Mouse (Mus musculus) testis, adult 2 months (tissue): ENCODE results near the gene Arglu1.

Experiments
- CTCF ChIP-seq: fragments of 200-500 bp; IDR thresholded peaks from 2 replicates; pipeline ENCODE4 v1.5.1; 2012; ENCODE audit warnings: low read depth, mild to moderate bottlenecking, inconsistent platforms, low read length, moderate library complexity; ENCODE audit not compliant: control insufficient read depth, insufficient read depth, insufficient replicate concordance
- POLR2A ChIP-seq: fragments of 200-500 bp; IDR thresholded peaks from 2 replicates; pipeline ENCODE4 v1.6.1; 2012; ENCODE audit warnings: low read depth, mild to moderate bottlenecking, inconsistent platforms, low read length, moderate library complexity; ENCODE audit not compliant: control insufficient read depth

GRCm38 (mm10) chr8:8649944-8650343 is 40.4 kb downstream of the Arglu1 start:
- TF ChIP-seq POLR2A (no peak), CTCF (no peak)
